Mouse (Mus musculus): Measurements from ENCODE around the gene Uroc1. TPM values are rescaled to one million over a fixed set of nuclear protein-coding genes. Genes with fewer than 3 reads are reported as not detected.
A peak's percentile ranks its signal among the peaks of the same experiment; 100 is the strongest.

The Uroc1 gene
- polyA plus RNA-seq (2015; fragmentation: Nextera tagmentation; extraction: Ambion mirVana) = 0.25 TPM in 1 of 2 replicates, not detected in the other

GRCm38 (mm10) chr6:90332561-90333425 lies at the start of gene Uroc1:
TSS of gene Uroc1 (plus strand) at chr6:90333284.
- Histone ChIP-seq H3K36me3 (no peaks in the 10 kb centered on the region), H3K9ac (no peak within 1 kb of the TSS), H3K4me2 (no peak within 1 kb of the TSS), H3K4me3 (no peak within 1 kb of the TSS), H3K9me3 (no peaks in the 10 kb centered on the region), H3K27me3 (no peaks in the 10 kb centered on the region), H3K27ac (no peak within 1 kb of the TSS), H3K4me1 (no peaks in the 10 kb centered on the region)
- no peak for ATAC-seq (ENCODE audit: borderline replicate concordance, extremely low read depth, low FRiP score, low TSS enrichment)
- 83% methylated on average over 7 of the region's 7 CpGs for WGBS

GRCm38 (mm10) chr6:90288265-90288664 lies 44.8 kb upstream of the Uroc1 start:
- H3K4me1 ChIP-seq = no peaks in the 10 kb centered on the region
- no peak for ATAC-seq (ENCODE audit: borderline replicate concordance, extremely low read depth, low FRiP score, low TSS enrichment)
- no peak overlapping the region for H3K27ac ChIP-seq
- H3K4me3 ChIP-seq = no peak overlapping the region
- no peaks in the 10 kb centered on the region for H3K36me3 ChIP-seq
- no peaks in the 10 kb centered on the region for H3K27me3 ChIP-seq
- H3K4me2 ChIP-seq = no peak overlapping the region
- H3K9me3 ChIP-seq = no peaks in the 10 kb centered on the region
- no peak overlapping the region for H3K9ac ChIP-seq
- WGBS = 49% methylated on average over 12 of the region's 12 CpGs

GRCm38 (mm10) chr6:90300919-90301318 lies 32.2 kb upstream of the Uroc1 start, which contains the start of gene BC048671:
TSS of gene BC048671 (plus strand) at chr6:90301219.
- Histone ChIP-seq H3K4me3 (no peak within 1 kb of the TSS), H3K9ac (no peak within 1 kb of the TSS), H3K9me3 (no peaks in the 10 kb centered on the region), H3K36me3 (no peaks in the 10 kb centered on the region), H3K27me3 (no peaks in the 10 kb centered on the region), H3K4me1 (no peaks in the 10 kb centered on the region), H3K27ac (no peak within 1 kb of the TSS), H3K4me2 (no peak within 1 kb of the TSS)
- 88% methylated on average over 1 of the region's 1 CpGs for WGBS
- no peak for ATAC-seq (ENCODE audit: borderline replicate concordance, extremely low read depth, low FRiP score, low TSS enrichment)

GRCm38 (mm10) chr6:90306315-90306975 lies 26.6 kb upstream of the Uroc1 start:
- Histone ChIP-seq H3K27ac (no peak overlapping the region), H3K27me3 (no peaks in the 10 kb centered on the region), H3K36me3 (no peaks in the 10 kb centered on the region), H3K9me3 (no peaks in the 10 kb centered on the region), H3K4me1 (no peaks in the 10 kb centered on the region), H3K9ac (no peak overlapping the region), H3K4me3 (no peak overlapping the region), H3K4me2 (no peak overlapping the region)
- 75% methylated on average over 6 of the region's 6 CpGs for WGBS
- ATAC-seq (ENCODE audit: borderline replicate concordance, extremely low read depth, low FRiP score, low TSS enrichment) = no peak

- H3K36me3 ChIP-seq = no peaks in the 10 kb centered on the region
- no peaks in the 10 kb centered on the region for H3K9me3 ChIP-seq
- WGBS = 85% methylated on average over 87 of the region's 87 CpGs
- no peak overlapping the region for H3K27ac ChIP-seq
- H3K4me3 ChIP-seq = no peak overlapping the region
- H3K4me2 ChIP-seq = no peak overlapping the region
- no peaks in the 10 kb centered on the region for H3K4me1 ChIP-seq
- ATAC-seq (ENCODE audit: borderline replicate concordance, extremely low read depth, low FRiP score, low TSS enrichment) = peak; percentile 52; the same call in 1 of the 2 replicates
- H3K27me3 ChIP-seq = no peaks in the 10 kb centered on the region
- H3K9ac ChIP-seq = no peak overlapping the region
These were observed 24.0 kb upstream of the Uroc1 start for GRCm38 (mm10) chr6:90308839-90309778.

- H3K4me3 ChIP-seq = no peak overlapping the region
- H3K27me3 ChIP-seq = no peaks in the 10 kb centered on the region
- H3K4me2 ChIP-seq = no peak overlapping the region
- H3K9me3 ChIP-seq = no peaks in the 10 kb centered on the region
- H3K4me1 ChIP-seq = no peaks in the 10 kb centered on the region
- H3K36me3 ChIP-seq = no peaks in the 10 kb centered on the region
- whole genome bisulfite sequencing = 80% methylated on average over 5 of the region's 5 CpGs
- no peak overlapping the region for H3K9ac ChIP-seq
- no peak for ATAC-seq (ENCODE audit: borderline replicate concordance, extremely low read depth, low FRiP score, low TSS enrichment)
- H3K27ac ChIP-seq = no peak overlapping the region
These were observed 17.1 kb upstream of the Uroc1 start for GRCm38 (mm10) chr6:90315961-90316360.

GRCm38 (mm10) chr6:90317510-90318258 lies 15.4 kb upstream of the Uroc1 start:
- no peak overlapping the region for H3K4me3 ChIP-seq
- no peaks in the 10 kb centered on the region for H3K4me1 ChIP-seq
- no peaks in the 10 kb centered on the region for H3K9me3 ChIP-seq
- ATAC-seq (ENCODE audit: borderline replicate concordance, extremely low read depth, low FRiP score, low TSS enrichment) = no peak
- no peak overlapping the region for H3K27ac ChIP-seq
- H3K4me2 ChIP-seq = no peak overlapping the region
- no peak overlapping the region for H3K9ac ChIP-seq
- H3K36me3 ChIP-seq = no peaks in the 10 kb centered on the region
- H3K27me3 ChIP-seq = no peaks in the 10 kb centered on the region
- WGBS = 76% methylated on average over 2 of the region's 2 CpGs

- Histone ChIP-seq H3K9ac (no peak overlapping the region), H3K27me3 (no peaks in the 10 kb centered on the region), H3K4me2 (no peak overlapping the region), H3K4me3 (no peak overlapping the region), H3K36me3 (no peaks in the 10 kb centered on the region), H3K9me3 (no peaks in the 10 kb centered on the region), H3K27ac (no peak overlapping the region), H3K4me1 (no peaks in the 10 kb centered on the region)
- ATAC-seq (ENCODE audit: borderline replicate concordance, extremely low read depth, low FRiP score, low TSS enrichment) = no peak
- 96% methylated on average over 2 of the region's 2 CpGs for WGBS
These were observed 14.1 kb upstream of the Uroc1 start for GRCm38 (mm10) chr6:90319019-90319418.

GRCm38 (mm10) chr6:90319475-90320191 lies 13.5 kb upstream of the Uroc1 start:
- Histone ChIP-seq H3K27me3 (no peaks in the 10 kb centered on the region), H3K4me3 (no peak overlapping the region), H3K9me3 (no peaks in the 10 kb centered on the region), H3K27ac (no peak overlapping the region), H3K4me2 (no peak overlapping the region), H3K9ac (no peak overlapping the region), H3K4me1 (no peaks in the 10 kb centered on the region), H3K36me3 (no peaks in the 10 kb centered on the region)
- WGBS = 65% methylated on average over 7 of the region's 7 CpGs
- no peak for ATAC-seq (ENCODE audit: borderline replicate concordance, extremely low read depth, low FRiP score, low TSS enrichment)

GRCm38 (mm10) chr6:90320429-90320828 lies 12.7 kb upstream of the Uroc1 start:
- no peak for ATAC-seq (ENCODE audit: borderline replicate concordance, extremely low read depth, low FRiP score, low TSS enrichment)
- Histone ChIP-seq H3K4me1 (no peaks in the 10 kb centered on the region), H3K9me3 (no peaks in the 10 kb centered on the region), H3K36me3 (no peaks in the 10 kb centered on the region), H3K27ac (no peak overlapping the region), H3K27me3 (no peaks in the 10 kb centered on the region), H3K4me3 (no peak overlapping the region), H3K9ac (no peak overlapping the region), H3K4me2 (no peak overlapping the region)
- 78% methylated on average over 5 of the region's 5 CpGs for WGBS
